Mouse (Mus musculus): ENCODE results near the gene Gclc. TPM values are rescaled to one million over a fixed set of nuclear protein-coding genes. Genes with fewer than 3 reads are reported as not detected.
"Not testable (repeated sequence)": the region's sequence is repeated elsewhere in the genome, so short reads cannot be mapped to it uniquely, and the experiment has no call there.

Gene Gclc
- polyA plus RNA-seq, 1 experiment, result 23.8 TPM

DNA sequence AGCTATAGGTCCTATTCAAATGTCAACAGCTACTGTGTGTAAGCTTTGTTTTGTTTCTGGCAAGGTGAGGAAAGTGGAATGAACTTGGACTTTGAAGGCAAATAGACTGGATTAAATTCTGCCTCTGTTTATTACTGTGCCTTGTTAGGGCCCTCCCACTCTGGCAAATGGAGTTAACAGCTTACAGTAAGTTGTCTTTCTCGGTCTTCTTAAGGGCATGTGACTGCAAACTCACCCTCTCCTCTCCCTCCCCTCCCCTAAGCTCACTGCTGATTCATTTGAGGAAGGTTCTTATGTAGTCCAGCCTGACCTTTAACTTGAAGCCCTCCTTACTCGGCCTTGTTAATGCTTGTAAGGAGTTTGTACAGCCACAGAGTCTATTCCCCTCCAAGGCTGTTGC lies 8.0 kb upstream of the Gclc start:
- DNase-seq (ENCODE audit: low read depth), result no peak

DNA sequence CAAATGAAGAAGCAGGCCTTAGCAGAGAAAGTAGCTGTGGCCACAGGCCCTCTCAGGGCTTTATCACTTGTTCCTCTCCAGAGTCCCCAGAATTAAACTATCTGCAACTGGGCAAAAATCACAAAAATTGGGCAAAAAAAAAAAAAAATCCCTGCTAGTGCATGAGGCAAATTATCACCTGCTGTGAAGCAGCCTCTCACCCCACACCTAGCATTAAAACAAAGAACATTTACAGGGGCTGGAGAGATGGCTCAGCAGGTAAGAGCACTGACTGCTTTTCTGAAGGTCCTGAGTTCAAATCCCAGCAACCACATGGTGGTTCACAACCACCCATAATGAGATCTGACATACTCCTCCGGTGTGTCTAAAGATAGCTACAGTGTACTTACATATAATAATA lies 6.0 kb upstream of the Gclc start:
- not testable (repeated sequence) for DNase-seq (ENCODE audit: low read depth)

- DNase-seq (ENCODE audit: low read depth), result no peak
Observed at GRCm38 (mm10) chr9:77750133-77751060, 3.9 kb upstream of the Gclc start.

DNA sequence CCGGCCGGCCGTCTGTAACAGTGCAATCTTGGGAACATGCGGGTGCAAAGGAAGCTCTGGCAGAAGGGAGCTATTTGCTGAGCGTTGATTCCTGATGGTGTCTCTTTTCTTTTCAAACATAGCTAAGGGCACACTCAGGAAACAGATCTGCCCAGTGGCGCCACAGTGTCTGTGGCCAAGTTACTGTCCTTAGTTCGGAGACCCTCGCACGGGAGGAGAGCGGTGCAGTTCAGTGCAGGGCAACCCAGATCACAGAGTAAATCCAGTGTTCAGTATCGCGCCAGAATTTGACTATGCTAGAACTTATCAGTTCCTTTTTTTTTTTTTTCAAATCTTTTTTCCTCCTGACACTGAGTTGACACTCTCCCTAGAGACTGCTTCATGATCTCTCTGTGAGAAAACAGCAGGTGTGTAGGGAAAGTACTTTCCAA lies 3.2 kb upstream of the Gclc start:
- no peak for DNase-seq (ENCODE audit: low read depth)

DNA sequence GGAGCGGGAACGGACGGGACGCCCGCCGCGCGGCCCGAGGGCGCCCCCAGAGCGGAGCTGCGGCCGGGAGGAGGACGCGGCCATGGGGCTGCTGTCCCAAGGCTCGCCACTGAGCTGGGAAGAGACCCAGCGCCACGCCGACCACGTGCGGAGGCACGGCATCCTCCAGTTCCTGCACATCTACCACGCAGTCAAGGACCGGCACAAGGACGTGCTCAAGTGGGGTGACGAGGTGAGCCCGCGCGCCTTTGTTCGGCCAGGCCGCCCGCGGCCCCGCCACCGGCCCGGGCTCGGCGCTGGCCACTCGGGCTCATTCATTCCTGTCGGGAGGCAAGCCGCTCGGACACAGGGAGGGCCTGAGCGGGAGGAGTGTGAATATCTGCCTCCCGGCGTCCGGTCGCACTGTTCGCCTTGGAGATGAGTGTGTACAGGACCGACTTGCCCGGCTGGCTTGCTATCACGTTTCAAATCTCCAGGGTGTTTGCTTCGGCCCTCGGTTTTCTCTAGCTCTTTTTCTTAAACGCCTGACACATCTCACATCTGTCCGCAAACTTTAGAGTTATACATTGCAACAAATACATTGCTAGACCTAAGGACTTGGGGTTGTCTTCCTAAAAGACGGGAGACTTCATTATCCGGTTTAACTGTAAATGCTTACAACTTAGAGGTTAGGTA lies 530 bp downstream of the Gclc start:
- DNase-seq (ENCODE audit: low read depth), result no peak

- no peak for DNase-seq (ENCODE audit: low read depth)
Observed at GRCm38 (mm10) chr9:77755403-77755784, 1.1 kb downstream of the Gclc start.

- no peak for DNase-seq (ENCODE audit: low read depth)
Observed at GRCm38 (mm10) chr9:77756076-77756475, 1.7 kb downstream of the Gclc start.

DNA sequence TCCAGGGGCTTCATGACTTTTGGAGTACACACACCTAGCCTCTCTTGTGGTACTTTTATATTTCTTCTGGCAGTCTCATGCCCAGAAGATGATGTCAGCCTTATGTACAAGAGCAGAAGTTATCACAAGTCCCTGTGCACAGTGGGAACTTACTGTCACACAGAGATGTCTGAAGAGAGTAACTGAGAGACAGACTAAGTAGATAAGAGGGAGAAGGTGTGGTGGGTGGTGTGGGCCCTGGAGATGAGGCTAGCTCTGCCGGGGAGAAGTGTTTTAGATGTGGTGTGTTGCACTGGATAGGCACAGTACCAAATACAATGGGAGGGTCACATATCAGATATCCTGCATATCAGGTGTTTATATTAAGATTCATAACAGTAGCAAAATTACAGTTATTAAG lies 3.0 kb downstream of the Gclc start:
- no peak for DNase-seq (ENCODE audit: low read depth)

DNA sequence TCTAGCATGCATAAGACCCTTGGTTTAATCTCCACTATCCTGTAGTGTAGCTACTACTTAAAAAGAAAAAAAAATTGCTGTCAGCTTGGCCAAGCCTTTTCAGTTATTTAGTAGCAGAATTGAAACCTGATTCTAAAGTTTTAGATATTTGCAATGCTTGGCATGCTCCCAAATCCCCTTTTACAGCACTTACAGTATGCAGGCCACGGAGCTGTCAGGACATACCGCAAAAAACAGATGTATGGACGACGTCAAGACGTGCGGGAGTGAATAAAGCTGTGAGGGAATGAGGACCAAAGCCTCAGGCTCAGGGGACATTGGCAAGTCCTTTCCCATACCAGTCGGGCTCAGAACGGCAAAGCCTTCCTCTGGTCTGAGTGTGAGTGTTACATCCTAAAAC lies 4.1 kb downstream of the Gclc start:
- no peak for DNase-seq (ENCODE audit: low read depth)

DNA sequence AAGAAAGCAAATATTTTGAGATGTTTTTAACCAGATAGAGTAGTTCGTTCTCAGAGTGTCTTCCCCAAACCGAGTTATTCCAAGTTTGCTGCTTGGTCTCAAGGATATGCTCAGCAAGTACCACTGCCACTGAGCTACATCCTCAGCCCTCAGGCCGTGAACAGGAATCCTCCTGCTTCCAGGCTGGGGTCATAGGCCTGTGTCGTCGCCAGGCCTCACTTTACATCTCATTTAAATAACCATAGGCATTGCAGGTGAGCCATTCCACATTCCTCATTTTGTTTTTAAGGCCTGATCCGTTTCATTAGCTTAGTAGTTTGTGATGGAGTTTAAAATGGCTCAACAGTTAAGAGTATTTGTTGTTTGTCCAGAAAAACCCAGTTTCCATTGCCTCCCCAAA lies 4.8 kb downstream of the Gclc start:
- no peak for DNase-seq (ENCODE audit: low read depth)

DNA sequence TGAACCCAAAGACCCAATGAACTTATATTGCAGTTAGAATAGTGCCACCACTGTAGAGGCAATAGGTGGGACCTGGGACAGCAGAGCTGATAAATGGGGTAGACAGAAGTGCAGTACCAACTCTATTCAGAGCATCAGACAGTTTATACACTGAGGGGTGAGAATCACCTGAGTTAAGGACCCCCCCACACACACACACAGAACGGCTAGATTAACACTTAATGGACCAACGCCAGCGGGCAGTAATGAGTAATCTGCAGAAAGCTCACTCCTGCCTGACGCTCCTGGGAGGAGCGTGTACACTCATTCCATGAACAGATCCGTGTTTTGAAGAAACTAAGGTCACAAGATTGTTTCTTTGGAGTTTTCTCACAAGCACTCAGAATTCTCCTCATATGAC lies 5.4 kb downstream of the Gclc start:
- DNase-seq (ENCODE audit: low read depth), result no peak

DNA sequence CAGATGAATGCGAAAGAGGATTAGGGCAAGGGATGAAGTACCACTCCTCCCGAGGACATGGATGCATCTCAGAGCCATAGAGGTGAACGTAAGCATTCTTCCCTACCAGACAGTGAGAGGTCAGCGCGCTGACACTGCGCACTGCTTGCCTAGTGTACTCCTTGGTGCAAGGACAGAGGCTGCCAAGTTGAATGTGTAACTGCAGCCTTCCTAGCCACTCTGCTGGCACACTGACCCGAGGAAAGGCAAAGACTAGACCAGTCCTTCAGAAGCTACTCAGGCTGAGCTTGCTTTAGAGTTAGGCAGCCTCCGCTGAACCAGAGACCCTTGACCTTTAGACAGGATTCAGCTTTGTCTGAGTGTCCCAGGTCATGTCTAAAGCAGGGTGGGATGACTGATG lies 11.9 kb downstream of the Gclc start:
- no peak for DNase-seq (ENCODE audit: low read depth)

DNA sequence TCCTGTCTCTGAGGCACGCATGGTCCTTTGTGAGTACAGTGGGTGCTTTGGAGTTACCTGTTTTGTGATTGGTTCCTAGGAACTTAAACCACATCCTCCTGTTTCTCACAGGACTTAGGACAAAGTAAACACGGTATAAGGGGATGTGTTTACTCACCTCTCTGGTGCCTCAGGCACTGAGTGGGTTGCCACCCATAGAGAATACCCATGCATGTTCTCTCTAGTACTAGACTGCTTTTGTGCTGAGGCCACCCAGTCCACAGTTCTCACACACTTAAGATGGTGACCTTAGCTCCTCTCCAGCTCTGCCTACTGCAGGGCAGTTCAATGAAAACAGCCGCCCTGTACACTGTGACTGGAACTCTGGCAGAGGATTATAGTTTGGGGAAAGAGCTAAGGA lies 12.4 kb downstream of the Gclc start:
- DNase-seq (ENCODE audit: low read depth), result no peak

GRCm38 (mm10) chr9:77770909-77771308 lies 16.6 kb downstream of the Gclc start:
- no peak for DNase-seq (ENCODE audit: low read depth)

DNA sequence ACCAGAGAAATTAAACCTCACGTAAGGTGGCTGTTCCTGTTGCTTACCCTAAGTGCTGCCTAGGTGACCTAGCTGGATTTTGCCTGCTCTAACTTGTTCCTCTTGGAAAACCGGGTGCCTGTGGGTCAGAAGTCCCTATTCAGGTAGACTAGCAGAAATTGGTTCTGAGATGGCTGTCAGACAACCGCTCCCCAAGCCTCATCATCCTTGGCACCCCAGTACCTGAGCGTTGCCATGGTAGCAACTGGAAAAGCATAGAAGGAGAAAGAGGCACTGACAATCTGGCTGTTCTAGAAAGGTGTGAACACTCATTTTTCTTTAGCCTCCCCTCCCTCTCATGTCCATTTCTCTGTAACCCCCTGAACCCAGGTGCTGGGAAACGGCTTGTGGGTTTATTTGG lies 17.0 kb downstream of the Gclc start:
- no peak for DNase-seq (ENCODE audit: low read depth)

DNA sequence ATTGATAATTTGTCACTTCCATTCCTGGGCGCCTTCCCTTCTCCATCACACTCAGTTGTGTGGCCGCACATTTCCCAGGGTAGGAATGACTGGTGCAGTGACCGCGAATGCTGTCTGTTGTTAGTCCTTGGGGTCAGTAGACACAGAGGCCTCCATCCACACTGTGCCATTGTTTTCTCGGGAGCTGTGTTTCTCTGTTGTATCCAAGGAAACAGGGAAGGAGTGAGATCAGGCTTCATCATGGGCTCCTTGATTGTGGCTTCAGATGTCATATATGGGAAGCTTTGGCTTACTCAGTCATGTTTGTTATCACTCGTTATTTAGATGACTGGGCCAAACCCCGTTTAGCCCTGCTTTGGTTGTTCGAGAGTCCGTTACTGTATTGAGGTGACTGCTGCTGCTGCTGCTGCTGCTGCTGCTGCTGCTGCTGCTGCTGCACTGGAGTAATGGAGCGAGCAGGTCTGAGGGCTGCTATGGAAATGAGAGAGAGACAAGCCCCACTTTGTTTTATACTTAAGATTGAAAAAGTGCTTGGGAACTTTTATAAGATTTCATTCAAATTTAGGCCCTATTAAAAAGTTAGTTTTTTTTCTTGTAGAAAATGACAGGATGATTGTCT lies 17.5 kb downstream of the Gclc start:
- DNase-seq (ENCODE audit: low read depth), result no peak

DNA sequence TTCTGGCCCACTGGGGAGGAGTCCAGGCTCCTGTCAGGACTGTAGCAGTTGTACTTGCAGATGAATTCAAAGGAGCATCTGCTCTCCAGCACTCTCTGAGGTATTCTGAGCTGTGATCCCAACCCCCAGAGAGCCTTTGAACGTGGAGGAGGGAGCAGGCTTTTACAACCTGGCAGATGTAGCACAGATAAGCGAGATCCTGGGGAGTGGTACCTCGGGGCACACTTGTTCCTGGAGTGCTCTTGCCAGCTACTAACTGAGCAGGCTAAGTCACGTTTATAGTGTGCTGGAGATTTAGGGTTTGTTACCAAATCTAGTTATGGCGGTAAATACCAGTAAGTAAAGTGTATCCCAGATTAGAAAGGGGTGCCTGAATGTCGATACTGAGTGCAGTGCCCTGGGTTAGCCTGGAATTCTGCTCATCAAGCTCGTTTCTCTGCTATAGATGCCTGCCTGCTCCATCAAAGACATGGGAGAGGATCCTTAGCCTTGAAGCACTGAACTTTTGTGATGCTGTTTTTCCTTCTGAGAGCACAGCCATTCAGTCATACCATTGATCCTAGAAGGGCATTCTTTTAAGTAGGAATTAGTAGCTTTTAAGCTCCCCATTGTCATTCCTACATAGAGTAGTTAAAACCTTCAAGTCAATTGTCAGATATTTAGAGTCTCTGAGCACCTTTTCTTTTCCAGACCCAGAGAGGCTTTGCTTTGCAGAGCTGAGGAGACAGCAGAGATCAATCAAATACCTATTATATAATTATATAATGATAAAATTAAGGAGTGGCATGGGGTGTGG lies 22.6 kb downstream of the Gclc start:
- peak; percentile 75 for DNase-seq (ENCODE audit: low read depth)

DNA sequence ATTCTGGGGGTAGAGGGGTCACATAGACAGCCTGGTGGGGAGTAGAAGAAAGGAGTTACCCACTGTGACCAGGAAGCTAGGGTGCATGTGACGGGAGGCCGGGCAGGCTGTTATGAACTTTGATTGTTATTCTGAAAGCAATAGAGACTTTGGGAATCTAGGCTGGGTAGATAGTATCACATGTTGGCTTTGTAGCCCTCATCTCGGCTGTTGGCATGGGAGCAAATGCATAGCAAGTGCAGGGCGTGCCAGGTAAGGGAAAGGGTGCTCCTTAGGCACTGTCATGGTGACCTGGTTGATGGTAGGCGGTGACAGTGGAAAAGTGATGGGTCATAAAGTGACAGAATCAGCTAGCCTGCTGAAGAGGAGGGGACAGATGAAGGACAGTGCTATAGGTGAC lies 23.3 kb downstream of the Gclc start:
- DNase-seq (ENCODE audit: low read depth), result no peak

- DNase-seq (ENCODE audit: low read depth), result no peak
Observed at GRCm38 (mm10) chr9:77779711-77780110, 25.4 kb downstream of the Gclc start.

GRCm38 (mm10) chr9:77781453-77782163 lies 27.3 kb downstream of the Gclc start:
- no peak for DNase-seq (ENCODE audit: low read depth)

DNA sequence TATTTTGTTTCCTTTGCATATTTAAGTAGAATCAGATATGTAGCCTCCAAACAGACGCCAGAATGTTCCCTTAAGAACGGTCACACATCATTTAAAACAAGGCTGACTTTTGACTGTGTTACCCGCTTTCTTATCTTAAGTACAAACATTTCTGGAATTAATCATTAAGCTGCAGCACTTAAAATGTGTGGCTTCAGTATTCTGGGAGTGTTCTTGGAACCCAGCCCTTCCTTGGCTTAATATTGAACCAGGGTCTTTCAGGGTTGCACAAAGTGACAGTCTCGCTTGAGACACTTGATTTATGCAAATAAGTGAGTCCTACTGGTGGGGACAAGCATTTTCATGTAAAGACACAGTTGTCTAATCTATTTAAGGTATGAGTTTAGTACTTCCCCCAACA lies 27.9 kb downstream of the Gclc start:
- no peak for DNase-seq (ENCODE audit: low read depth)

All from gonadal fat pad, adult 2 months (tissue).